Mouse (Mus musculus) cerebellum, adult 18-20 months (tissue): ENCODE results near the gene Fbxl17.

Experiments used
- DNase-seq, 2 experiments: peaks; one replicate each; pipeline ENCODE4 v3.0.0; 2021

The Fbxl17 gene

DNA sequence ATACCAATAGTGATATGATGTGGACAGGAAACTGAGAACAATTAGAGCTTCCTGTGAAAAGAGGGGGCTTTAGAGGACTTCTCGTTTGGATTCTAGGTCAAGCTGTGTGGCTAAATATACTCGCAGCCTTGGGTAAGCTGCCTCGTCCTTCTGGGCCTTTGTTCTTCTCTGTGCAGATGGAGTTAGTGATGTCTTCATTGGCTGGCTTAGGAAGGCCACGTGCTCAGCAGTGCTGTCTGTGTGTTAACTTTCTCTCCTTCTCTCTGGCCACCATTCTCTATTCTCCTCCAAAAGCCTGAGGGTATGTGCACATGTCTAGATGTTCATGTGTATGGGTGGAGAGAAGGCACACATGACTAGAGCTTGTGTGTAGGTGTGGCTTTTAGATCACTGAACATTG, 470.7 kb downstream of the Fbxl17 start:
- DNase-seq, result no peak

DNA sequence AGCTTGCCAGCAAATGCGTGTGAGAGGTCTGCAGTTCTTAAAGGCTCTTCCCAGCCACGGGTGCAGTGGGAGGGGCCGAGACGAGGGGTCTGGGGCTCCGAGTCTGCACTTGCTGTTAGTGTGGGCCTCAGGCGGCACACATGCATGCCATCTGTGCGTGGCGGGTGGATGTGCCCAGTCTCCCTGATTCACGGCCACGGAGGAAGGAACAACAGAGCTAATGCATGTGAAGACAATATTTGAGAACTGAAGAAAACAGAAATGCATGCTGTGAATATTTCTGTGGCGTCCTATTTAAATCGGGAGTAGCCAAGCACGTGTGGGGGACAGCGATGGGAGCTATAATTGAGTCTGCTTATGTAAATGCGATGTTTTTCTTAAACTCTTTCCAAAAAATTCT, 474.6 kb downstream of the Fbxl17 start:
- DNase-seq, result peak in 1 of 2 experiments; percentile 9

DNA sequence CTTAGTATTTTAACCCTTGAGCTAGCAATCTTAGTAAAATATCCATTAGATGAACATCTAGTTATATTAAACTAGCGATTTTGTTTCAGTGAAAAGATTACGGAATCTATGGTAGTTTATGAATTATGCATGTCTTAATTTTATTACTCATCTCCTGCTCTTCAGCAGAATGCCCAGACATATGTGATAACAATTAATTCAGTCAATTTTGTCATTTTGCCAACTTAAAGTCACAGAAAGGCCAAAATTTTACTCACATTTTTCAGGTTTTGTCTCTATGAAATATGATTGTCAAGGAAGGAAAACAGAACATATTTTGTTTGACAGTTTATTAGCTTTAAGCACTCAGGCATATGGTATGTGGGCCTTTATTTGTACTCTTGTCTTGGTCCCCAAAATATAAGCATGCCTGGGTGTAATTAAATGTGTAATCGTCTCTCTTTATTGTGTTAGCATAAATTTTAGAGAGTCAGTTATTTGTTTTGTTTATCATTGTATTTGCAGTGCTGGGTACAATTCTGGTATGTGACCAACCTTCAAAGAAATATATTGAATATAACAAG, 482.1 kb downstream of the Fbxl17 start:
- no peak for DNase-seq

DNA sequence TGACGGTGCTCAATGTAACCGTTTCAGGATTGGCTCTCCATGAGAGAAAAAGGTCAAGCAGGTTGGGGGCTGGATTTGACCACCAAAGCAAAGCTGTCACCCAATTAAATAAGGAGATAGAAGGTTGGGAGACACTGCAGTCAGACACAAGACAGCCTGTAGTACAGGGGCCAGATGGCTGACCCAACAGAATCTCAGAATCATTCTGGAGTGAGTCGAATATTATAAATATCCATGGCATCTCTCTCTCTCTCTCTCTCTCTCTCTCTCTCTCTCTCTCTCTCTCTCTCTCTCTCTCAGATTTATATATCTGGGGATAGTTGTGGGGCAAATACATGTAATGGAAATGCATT, 487.3 kb downstream of the Fbxl17 start:
- no peak for DNase-seq

DNA sequence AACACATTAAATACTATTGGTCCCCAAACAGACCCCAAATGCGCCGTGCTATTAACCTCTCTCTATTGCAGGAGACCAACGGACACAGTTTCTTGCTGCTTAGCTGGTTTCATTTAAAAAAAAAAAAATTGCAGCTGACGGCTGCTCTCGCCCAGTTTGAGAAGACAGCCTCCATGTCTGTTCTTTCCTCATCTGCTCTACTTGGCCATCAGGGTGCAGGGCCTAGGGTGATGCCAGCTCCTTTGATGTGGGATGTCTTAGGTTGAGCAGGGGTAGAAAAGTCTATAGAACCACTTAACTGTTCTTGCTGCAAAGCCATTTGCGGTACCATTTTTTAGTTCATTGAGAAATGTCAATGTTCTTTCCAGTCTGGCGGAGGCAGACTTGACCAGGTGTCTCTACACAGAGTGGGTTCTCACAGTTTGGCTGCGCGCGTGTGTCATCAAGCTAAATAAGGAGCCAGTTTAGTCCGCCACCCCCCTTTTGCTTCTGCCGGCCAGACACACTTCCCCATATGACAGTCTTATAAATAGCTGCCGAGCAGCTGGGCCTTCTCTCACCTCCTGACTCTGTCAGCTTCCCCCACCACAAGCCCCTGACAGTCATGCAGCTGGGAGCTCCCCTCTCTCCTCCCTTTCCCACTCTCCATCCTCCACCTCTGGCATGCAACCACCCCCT, 487.8 kb downstream of the Fbxl17 start:
- DNase-seq, result no peak

DNA sequence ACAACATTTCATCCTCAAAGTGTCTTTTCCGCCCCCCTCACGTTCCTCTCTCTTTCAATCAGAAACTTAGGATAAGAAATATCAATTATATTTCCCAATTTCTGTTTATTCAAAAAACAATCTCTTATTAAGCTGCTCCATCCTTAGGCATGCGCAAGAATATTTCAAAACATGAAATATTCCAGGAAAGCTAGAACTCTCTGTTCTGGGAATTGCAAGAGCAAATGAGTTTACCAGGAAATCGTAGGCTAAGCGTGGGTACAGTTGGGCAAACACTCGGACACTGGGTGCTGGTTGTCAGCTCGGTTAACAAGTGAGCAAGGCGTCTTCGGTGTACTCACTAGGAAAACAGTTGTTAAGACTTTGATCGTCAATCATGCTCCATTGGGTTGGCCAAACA, 489.0 kb downstream of the Fbxl17 start:
- no peak for DNase-seq

DNA sequence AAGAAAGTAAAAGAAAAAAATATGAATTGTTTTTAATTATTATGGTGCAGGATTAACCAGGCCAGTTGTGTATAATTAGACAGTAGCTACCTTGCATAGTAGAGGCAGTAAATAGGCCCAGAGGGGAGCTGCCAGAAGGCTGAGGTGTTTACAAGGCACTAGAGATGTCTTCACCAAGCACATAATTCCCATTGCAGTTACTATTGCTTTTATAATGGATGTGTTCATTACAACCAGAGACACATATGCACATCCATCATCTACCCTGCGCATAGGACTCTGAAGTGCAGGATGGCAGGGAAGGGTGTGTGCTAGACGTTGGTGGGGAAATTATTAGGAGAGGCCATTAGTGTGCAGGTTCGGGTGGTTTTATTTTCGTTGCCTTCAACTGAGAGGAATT, 491.0 kb downstream of the Fbxl17 start:
- DNase-seq, result no peak

DNA sequence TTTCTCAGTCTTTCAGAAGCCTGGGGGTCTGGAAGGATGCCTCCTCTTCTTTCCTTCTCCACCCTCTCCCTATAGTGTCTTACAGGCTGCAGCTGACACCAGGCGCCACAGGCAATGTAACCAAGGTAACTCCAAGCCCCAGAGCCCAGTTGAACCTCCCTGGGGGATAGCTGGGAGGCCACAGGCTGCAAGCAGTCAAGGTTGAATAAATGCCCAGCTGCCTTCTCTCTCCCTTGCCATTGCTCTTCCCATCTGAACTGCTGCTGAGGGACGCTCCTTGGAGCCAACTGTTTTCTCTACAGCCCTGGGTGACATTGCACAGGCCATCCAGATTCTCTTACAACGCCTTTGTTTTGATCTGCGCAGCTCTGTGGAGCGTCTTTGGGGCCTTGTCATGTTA, 491.5 kb downstream of the Fbxl17 start:
- DNase-seq, result no peak

DNA sequence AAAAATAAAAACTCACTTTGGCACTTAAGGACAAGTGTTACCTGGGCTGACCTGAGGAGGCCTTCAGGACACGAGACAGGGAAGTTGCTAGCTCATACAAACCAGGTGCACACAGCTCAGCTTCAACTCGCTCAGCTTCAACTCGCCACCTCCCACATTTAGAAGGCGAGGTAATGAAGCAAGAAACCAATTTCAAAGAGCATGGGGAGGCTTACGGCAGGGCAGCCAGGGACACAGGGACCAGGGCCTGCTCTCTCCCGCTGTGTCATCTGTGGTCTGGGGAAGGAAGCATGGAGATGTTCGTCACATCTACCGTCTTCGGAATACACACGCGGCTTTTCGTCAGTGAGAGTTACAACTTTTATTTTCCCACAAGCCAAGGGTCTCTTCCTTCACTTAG, 491.9 kb downstream of the Fbxl17 start:
- no peak for DNase-seq
